Mouse (Mus musculus): Measurements from ENCODE around the gene Nkx2-1. TPM values are rescaled to one million over a fixed set of nuclear protein-coding genes. Genes with fewer than 3 reads are reported as not detected.

Gene Nkx2-1
- polyA plus RNA-seq (2015; fragmentation: Nextera tagmentation; extraction: Ambion mirVana), result not detected in 2 replicates

DNA sequence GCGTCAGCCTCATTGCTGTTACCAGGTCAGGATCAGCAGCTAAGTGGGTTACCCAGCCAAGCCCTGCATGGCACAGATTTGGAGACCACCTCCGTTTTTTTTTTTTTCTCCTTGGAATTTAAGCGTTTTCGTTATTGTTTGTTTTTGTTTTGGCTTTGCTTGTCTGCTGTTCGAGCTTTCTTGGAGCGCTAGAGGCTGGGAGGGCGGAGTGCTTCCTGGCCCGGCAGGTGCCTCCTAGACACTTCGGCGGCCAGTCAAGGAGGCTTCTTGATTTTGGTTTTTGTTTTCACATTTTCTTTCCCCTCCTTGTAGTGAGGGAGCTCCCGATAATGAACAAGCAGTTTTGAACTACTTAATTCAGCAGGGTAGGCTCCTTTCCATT, at the start of gene Nkx2-1:
Gene Nkx2-1, minus strand, starts transcription at position 25 of the 382 bp plus-strand sequence.
- WGBS, result 3% methylated on average over 11 of the region's 11 CpGs
- no peak within 1 kb of the TSS for H3K9ac ChIP-seq
- no peak within 1 kb of the TSS for H3K27ac ChIP-seq
- H3K4me1 ChIP-seq (replicated peaks), result peaks cover 14% of the 10 kb centered on the region
- H3K9me3 ChIP-seq, result no peaks in the 10 kb centered on the region
- no peaks in the 10 kb centered on the region for H3K36me3 ChIP-seq
- H3K27me3 ChIP-seq (replicated peaks), result peaks cover 93% of the 10 kb centered on the region
- ATAC-seq, result no peak
- H3K4me2 ChIP-seq (replicated peaks), result peak within 1 kb of the TSS; percentile 3; the same call in 1 of the 2 replicates
- H3K4me3 ChIP-seq (replicated peaks), result no peak within 1 kb of the TSS

DNA sequence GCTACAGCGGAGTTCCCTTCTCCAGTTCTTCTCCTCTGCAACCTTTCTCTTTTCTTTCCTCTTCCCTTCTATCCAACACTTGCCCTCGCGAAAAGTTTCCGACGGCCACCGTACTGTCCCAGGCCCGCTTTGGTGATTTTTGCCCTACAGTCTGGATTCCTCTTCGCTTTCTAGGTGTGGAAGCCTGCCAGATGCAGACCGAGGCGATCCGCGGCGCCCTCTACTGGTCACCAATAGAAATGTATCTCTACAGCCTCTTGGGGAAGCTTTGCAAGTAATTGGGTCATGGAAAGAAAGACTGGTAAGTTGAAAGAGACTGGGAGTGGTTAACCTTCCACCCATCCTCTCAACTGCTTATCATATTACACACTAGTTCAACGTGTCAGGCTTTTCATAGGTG, 4.4 kb upstream of the Nkx2-1 start:
- Histone ChIP-seq H3K36me3 (no peaks in the 10 kb centered on the region), H3K9ac (no peak overlapping the region), H3K4me3 (replicated peaks) (no peak overlapping the region), H3K27me3 (replicated peaks) (peaks cover 64% of the 10 kb centered on the region), H3K9me3 (no peaks in the 10 kb centered on the region), H3K4me2 (replicated peaks) (peak overlapping the region; percentile 20; the same call in 1 of the 2 replicates), H3K4me1 (replicated peaks) (0 out of 2 replicates have a peak, but pooled peaks cover 4% of the 10 kb centered on the region), H3K27ac (no peak overlapping the region)
- ATAC-seq, result 0 out of 2 replicates have a peak, but pooled peaks have one; percentile 20
- 2% methylated on average over 14 of the region's 14 CpGs for WGBS

DNA sequence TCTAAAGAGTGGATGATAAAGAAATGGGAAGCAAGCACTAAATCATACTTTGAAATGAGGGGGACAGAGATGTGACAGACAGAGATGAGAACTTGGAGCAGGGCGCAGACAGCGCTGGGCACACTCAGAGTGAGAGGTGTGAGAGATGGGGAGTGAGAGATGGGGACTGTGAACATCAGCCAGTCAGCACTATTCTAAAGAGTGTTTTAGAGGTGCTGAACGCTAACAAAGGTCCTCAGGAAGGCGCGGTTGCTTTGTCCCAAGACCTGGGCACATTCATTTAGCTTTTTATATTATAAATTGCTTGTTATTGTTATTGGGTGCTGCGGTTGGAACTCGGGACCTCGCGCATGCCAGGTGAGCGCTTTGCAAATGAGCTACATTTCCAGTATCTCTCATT, 3.9 kb upstream of the Nkx2-1 start:
- Histone ChIP-seq H3K27ac (no peak overlapping the region), H3K27me3 (replicated peaks) (peaks cover 69% of the 10 kb centered on the region), H3K9me3 (no peaks in the 10 kb centered on the region), H3K4me1 (replicated peaks) (0 out of 2 replicates have a peak, but pooled peaks cover 5% of the 10 kb centered on the region), H3K36me3 (no peaks in the 10 kb centered on the region), H3K4me2 (replicated peaks) (peak overlapping the region; percentile 20; the same call in 1 of the 2 replicates), H3K9ac (no peak overlapping the region), H3K4me3 (replicated peaks) (no peak overlapping the region)
- no peak for ATAC-seq
- 2% methylated on average over 10 of the region's 10 CpGs for WGBS

DNA sequence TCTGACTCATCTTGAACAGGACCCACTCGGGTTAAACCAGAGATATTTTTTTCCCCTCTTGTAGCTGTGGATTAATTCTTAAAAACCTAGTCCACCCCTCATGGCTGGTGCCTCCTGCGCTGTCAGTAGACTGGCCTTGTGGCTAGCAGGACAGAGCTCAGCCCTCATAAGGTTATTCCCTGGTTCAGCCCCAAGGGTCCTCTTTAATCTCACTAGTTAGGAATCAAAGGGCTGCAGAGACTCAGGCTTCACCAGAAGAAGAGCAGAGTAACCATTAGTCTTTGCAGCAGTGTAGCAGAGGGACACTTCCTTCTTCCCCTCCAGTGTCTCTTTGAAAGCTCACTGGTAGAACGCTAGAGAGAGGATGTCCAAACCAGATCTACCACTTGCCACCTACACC, 1.9 kb upstream of the Nkx2-1 start:
- 2% methylated on average over 3 of the region's 3 CpGs for WGBS
- H3K4me2 ChIP-seq (replicated peaks), result no peak overlapping the region

DNA sequence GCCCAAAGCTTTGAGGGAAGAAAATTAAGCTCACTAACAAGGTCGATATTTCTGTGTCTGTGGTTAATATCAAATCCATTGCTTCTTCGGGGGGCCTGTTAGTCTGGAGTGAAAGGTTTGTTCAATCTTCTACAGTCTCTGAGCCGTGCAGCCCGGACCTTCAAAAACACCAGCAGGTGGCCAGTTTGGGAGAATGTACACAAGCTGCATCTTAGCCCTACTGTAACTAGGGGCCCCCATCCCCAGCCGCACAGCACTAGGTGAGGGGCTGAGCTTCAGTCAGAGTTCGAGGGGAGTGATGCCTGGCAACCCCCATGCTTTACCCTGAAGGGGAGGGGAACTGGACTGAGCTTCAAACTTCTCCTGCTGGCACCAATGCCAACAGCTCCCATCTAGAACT, 1.2 kb upstream of the Nkx2-1 start:
- Histone ChIP-seq H3K4me3 (replicated peaks) (no peak overlapping the region), H3K9ac (no peak overlapping the region), H3K27me3 (replicated peaks) (peaks cover 93% of the 10 kb centered on the region), H3K27ac (no peak overlapping the region), H3K4me2 (replicated peaks) (no peak overlapping the region), H3K9me3 (no peaks in the 10 kb centered on the region), H3K36me3 (no peaks in the 10 kb centered on the region), H3K4me1 (replicated peaks) (peaks cover 14% of the 10 kb centered on the region)
- WGBS, result 4% methylated on average over 6 of the region's 6 CpGs
- ATAC-seq, result no peak

More for the DNA sequence above, 1.9 kb upstream of the Nkx2-1 start:
- Histone ChIP-seq H3K27me3 (replicated peaks) (peaks cover 87% of the 10 kb centered on the region), H3K27ac (no peak overlapping the region), H3K9ac (no peak overlapping the region), H3K9me3 (no peaks in the 10 kb centered on the region), H3K4me3 (replicated peaks) (no peak overlapping the region), H3K36me3 (no peaks in the 10 kb centered on the region), H3K4me1 (replicated peaks) (peaks cover 14% of the 10 kb centered on the region)
- ATAC-seq, result no peak

DNA sequence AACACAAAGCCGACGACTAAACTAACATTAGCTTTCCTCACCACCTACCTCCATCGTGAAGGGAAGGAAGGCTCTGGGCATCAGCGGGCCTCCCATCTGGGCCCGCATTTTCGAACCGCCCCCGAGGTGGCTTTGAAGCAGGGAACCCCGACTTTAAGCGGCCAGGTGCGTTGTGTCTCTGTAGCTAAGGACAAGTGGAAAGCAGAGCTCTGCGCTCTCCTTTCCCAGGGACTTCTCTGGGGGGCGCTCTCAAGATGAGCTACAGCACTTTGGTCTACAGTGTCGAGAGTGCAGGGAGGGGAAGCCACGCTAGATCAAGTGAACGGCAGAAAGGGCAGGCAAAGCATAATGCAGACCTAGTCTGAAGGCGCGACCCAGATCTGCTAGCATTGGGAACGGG, 634 bp upstream of the Nkx2-1 start:
- 2% methylated on average over 19 of the region's 19 CpGs for whole genome bisulfite sequencing
- Histone ChIP-seq H3K27me3 (replicated peaks) (peaks cover 92% of the 10 kb centered on the region), H3K9ac (no peak overlapping the region), H3K4me1 (replicated peaks) (peaks cover 14% of the 10 kb centered on the region), H3K4me3 (replicated peaks) (no peak overlapping the region), H3K9me3 (no peaks in the 10 kb centered on the region), H3K27ac (no peak overlapping the region), H3K4me2 (replicated peaks) (no peak overlapping the region), H3K36me3 (no peaks in the 10 kb centered on the region)
- ATAC-seq, result no peak

DNA sequence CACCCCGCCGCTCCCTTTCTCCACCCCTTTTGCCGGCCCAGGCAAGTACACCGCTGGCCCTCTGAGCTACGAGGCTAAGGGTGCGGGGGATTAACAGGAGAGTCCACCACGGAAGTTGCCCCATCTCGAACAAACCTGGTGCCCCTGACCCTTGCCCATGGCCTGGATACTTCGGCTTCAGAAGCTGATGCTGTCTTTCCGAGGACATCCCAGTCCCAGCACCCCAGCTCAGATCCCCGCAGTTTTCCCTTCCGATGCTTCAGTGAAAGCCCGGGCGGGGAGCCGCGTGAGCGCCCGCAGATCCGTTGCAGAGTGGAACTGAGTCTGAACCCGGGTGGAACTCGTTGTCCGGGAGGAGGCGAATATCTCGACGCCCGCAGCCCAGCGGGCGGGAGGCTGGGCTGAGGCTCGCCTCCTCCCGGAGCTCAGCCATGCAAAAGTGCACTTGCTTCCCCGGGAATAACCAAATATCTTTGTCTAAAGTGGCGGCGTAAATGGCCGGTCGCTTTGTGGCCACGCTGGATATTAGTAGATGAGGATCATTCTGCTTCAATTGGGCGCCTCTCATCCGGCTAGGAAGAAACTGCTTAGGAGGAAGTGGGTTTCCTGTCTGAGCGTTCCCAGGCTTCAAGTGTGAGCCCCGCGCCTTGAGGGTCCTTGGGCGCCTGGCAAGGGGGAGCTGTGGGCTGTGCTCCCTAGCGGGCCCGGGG, 379 bp downstream of the Nkx2-1 start:
- Histone ChIP-seq H3K27me3 (replicated peaks) (peaks cover 90% of the 10 kb centered on the region), H3K9ac (no peak overlapping the region), H3K4me1 (replicated peaks) (peaks cover 14% of the 10 kb centered on the region), H3K4me2 (replicated peaks) (0 out of 2 replicates have a peak overlapping the region, but pooled peaks have one; percentile 3), H3K4me3 (replicated peaks) (no peak overlapping the region), H3K9me3 (no peaks in the 10 kb centered on the region), H3K36me3 (no peaks in the 10 kb centered on the region), H3K27ac (no peak overlapping the region)
- under 1% methylated on average over 44 of the region's 44 CpGs for WGBS
- no peak for ATAC-seq

DNA sequence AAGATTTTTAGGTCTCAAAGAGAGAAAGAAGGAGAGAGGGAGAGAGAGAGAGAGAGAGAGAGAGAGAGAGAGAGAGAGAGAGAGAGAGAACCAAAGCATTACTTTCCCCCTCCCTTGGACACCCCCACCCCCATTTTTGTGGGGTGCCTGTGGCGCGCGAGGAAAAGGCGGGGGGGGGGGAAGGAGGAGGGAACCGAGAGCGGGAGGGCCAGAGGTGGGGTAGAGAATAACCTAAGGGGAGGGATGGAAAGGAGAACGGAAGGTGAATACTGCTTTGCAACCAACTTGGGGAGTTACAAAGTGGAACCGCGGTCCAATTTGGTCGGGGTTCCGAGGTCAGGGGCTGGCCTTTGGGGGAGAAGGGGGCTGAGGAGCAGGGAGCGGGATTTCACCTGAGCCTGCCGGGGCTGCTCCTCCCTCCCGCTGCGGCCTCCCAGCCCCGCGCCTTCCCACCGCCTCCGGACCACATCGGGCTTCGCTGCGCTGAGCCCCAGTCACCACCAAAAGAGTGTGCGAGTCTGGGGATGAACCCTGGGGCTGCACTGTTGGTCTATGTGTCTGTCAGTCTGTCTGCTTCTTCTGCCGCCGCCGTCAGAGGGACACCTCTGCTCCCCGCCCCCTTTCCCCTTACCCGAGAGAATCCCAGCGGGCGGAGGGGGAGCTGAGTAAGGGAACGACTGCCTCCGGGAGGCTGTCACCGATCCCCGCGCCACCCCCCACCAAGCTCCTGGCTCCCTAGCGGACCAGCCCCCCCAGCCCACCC, 1.1 kb downstream of the Nkx2-1 start:
- peaks cover 14% of the 10 kb centered on the region for H3K4me1 ChIP-seq (replicated peaks)
- under 1% methylated on average over 32 of the region's 36 CpGs for whole genome bisulfite sequencing
- no peak overlapping the region for H3K9ac ChIP-seq
- H3K4me2 ChIP-seq (replicated peaks), result peak overlapping the region; percentile 3; the same call in 1 of the 2 replicates
- no peaks in the 10 kb centered on the region for H3K36me3 ChIP-seq
- peaks cover 92% of the 10 kb centered on the region for H3K27me3 ChIP-seq (replicated peaks)
- no peak overlapping the region for H3K4me3 ChIP-seq (replicated peaks)
- H3K27ac ChIP-seq, result no peak overlapping the region
- H3K9me3 ChIP-seq, result no peaks in the 10 kb centered on the region
- 0 out of 2 replicates have a peak, but pooled peaks have one; percentile 26 for ATAC-seq

DNA sequence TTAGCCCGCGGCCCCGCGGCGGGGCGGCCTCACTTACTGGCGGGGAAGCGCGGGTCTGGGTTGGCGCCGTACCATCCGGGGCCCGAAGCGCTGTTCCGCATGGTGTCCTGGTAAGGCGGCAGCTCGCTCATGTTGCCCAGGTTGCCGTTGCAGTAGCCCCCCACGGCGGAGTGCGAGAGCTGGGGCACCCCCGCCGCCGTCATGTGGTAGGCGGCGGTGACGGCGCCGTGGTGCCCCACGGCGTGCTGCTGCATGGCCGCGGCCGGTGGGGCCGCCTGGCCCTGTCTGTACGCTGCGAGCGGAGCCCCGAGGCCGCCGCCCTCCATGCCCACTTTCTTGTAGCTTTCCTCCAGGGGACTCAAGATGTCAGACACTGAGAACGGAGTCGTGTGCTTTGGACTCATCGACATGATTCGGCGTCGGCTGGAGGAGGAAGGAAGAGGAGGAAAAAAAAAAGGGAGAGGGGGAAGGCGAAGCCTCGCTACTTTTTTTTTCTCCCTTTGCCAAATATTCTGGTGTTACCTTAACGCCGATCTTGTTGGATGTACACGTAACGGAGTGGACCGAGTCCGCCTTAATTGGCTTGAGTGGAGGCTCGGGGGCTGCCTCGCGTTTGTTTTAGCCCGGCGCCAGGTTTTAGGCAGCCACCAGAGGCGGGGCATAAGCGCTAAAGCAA, 1.9 kb downstream of the Nkx2-1 start:
- Histone ChIP-seq H3K9ac (no peak overlapping the region), H3K27me3 (replicated peaks) (peaks cover 91% of the 10 kb centered on the region), H3K27ac (no peak overlapping the region)

DNA sequence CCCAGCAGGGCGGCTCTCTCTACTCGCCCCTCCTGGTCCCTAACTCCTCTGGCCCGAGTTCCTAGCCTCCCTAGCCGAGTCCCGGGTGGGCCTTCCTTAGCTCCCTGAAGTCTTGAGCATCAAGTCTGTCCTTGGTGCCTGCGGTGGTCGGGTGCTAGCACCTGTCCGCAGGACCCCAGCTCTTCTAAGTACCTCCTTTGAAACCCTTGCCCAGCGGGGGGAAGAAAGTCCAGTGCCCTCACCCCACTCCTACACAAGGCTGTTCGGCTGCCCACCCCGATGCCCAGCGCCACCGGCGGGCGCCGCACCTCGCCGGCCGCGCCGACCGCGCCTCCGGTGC, 2.4 kb downstream of the Nkx2-1 start:
- under 1% methylated on average over 24 of the region's 24 CpGs for WGBS
- Histone ChIP-seq H3K4me2 (replicated peaks) (peak overlapping the region; percentile 68), H3K27ac (no peak overlapping the region), H3K27me3 (replicated peaks) (peaks cover 91% of the 10 kb centered on the region), H3K9me3 (no peaks in the 10 kb centered on the region), H3K36me3 (no peaks in the 10 kb centered on the region), H3K9ac (no peak overlapping the region), H3K4me1 (replicated peaks) (peaks cover 14% of the 10 kb centered on the region), H3K4me3 (replicated peaks) (peak overlapping the region; percentile 29)
- no peak; the same call in 1 of the 2 replicates for ATAC-seq

More for the DNA sequence above, 1.9 kb downstream of the Nkx2-1 start:
- H3K4me2 ChIP-seq (replicated peaks), result peak overlapping the region; percentile 68
- peaks cover 14% of the 10 kb centered on the region for H3K4me1 ChIP-seq (replicated peaks)
- H3K9me3 ChIP-seq, result no peaks in the 10 kb centered on the region
- H3K4me3 ChIP-seq (replicated peaks), result peak overlapping the region; percentile 29
- no peaks in the 10 kb centered on the region for H3K36me3 ChIP-seq
- 1% methylated on average over 62 of the region's 62 CpGs for WGBS
- ATAC-seq, result peak; percentile 37; the same call in 1 of the 2 replicates

DNA sequence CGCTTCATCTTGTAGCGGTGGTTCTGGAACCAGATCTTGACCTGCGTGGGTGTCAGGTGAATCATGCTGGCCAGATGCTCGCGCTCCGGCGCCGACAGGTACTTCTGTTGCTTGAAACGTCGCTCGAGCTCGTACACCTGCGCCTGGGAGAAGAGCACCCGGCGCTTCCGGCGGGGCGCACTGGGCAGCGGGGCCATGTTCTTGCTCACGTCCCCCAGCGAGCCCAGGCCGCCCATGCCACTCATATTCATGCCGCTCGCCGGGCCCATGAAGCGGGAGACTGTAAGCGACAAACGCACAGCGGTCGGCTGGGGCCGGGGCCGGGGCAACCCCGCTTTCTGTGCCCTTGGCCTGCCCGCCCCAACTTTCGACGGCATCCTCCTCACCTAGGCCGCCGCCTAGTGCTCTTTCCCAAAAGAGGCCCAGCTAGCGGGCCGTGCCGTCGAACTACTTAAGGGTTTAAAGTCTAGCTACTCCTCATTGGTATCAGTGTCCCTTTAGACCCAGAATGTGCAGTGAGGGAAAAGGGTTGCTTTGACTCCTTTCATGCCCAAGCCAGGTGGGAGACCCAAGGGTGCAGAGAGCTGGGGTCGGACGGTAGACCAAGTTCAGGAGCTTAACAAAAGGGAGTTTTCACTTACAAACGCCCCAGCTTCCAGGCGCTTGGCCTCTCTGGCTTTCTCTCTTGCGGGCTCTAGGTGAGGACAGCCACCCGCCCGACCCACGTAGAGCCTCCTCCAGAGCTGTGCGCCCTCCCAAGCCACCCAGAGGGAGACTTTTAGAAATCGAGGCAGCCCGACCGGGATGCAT, 3.0 kb downstream of the Nkx2-1 start:
- ATAC-seq, result 0 out of 2 replicates have a peak, but pooled peaks have one; percentile 10
- H3K4me2 ChIP-seq (replicated peaks), result peak overlapping the region; percentile 42
- H3K4me3 ChIP-seq (replicated peaks), result peak overlapping the region; percentile 19; the same call in 1 of the 2 replicates
- H3K9ac ChIP-seq, result no peak overlapping the region
- no peaks in the 10 kb centered on the region; the same call in 1 of the 2 replicates for H3K9me3 ChIP-seq
- no peaks in the 10 kb centered on the region for H3K36me3 ChIP-seq
- 2% methylated on average over 54 of the region's 54 CpGs for WGBS
- H3K27ac ChIP-seq, result no peak overlapping the region
- peaks cover 91% of the 10 kb centered on the region for H3K27me3 ChIP-seq (replicated peaks)
- H3K4me1 ChIP-seq (replicated peaks), result peaks cover 14% of the 10 kb centered on the region

Measured in intestine, embryonic 15.5 days (tissue).